Mouse (Mus musculus): ENCODE results near the gene Chka.

GRCm38 (mm10) chr19:3832851-3833353 is 18.7 kb upstream of the Chka start:
- TF ChIP-seq CTCF (conservative IDR thresholded peaks at IDR 0.05; ENCODE audit: low read length) (no peak), POU5F1 (IDR thresholded peaks at IDR 0.05; ENCODE audit: borderline replicate concordance, low read length) (no peak), NANOG (IDR thresholded peaks at IDR 0.05; ENCODE audit: borderline replicate concordance, low read length) (no peak)

All from E14TG2a.4 (cell line).